Mouse (Mus musculus) erythroblast, embryonic 14.5 days (primary cell): ENCODE measurements around the gene Gins2. TPM values are rescaled to one million over a fixed set of nuclear protein-coding genes. Genes with fewer than 3 reads are reported as not detected.

ENCODE experiments used
- H3K27me3 ChIP-seq: 2 replicates; pipeline ENCODE4 v1.6.1; 2012; ENCODE audit warnings: inconsistent platforms; ENCODE audit not compliant: control insufficient read depth
- H3K36me3 ChIP-seq: 2 replicates; pipeline ENCODE4 v1.6.1; 2012; ENCODE audit warnings: mild to moderate bottlenecking, inconsistent platforms; ENCODE audit not compliant: control insufficient read depth
- H3K4me1 ChIP-seq: 2 replicates; pipeline ENCODE4 v1.6.1; 2012; ENCODE audit warnings: inconsistent platforms; ENCODE audit not compliant: control insufficient read depth
- H3K4me3 ChIP-seq: replicated peaks from 2 replicates; pipeline ENCODE3; 2012; ENCODE audit warnings: moderate library complexity, mild to moderate bottlenecking, inconsistent platforms
- H3K9me3 ChIP-seq: 2 replicates; pipeline ENCODE4 v1.6.1; 2012; ENCODE audit warnings: low read length, inconsistent platforms, mixed read lengths; ENCODE audit not compliant: control insufficient read depth
- GATA1 ChIP-seq: IDR thresholded peaks from 2 replicates; pipeline ENCODE4 v1.6.1; 2012; ENCODE audit warnings: low read length, inconsistent platforms, mixed read lengths
- TAL1 ChIP-seq: IDR thresholded peaks from 3 replicates; pipeline ENCODE4 v1.6.1; 2012; ENCODE audit warnings: low read length, inconsistent platforms, mixed read lengths
- polyA plus RNA-seq: library from polyadenylated mRNA; stranded (reverse); fragments of >175 nt; gene quantifications from 2 replicates; pipeline ENCODE4 v1.2.3, GENCODE M21; 2012

Gene Gins2
- polyA plus RNA-seq, 1 experiment = 8.6 TPM

DNA sequence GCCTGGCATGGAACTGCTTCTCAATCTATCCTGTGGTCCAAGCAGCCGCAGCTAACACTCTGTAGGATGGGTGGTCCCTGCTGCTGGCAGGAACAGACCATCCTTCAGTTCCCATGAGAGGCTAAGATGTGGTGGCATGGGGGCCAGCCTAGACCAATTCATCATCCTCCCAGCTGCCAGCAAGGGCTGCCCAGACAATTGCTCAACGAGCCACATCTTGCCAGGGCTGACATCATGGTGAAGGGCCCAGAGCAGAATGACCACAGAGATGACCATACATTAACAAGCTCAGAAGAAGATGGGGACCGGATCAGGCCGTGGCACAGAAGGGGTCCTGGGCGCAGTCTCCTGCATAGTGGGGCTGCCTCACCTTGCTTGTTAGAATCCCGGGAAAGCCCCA, 21.7 kb upstream of the Gins2 start:
- TF ChIP-seq TAL1 = no peak
- TF ChIP-seq GATA1 = no peak
- Histone ChIP-seq H3K4me3 (no peak overlapping the region), H3K9me3 (peaks cover 3% of the 10 kb centered on the region), H3K36me3 (no peaks in the 10 kb centered on the region), H3K27me3 (peaks cover 13% of the 10 kb centered on the region), H3K4me1 (peaks cover 14% of the 10 kb centered on the region)

- TF ChIP-seq TAL1 (no peak), GATA1 (no peak)
- Histone ChIP-seq H3K36me3 (no peaks in the 10 kb centered on the region), H3K4me3 (no peak overlapping the region), H3K4me1 (peaks cover 14% of the 10 kb centered on the region), H3K9me3 (peaks cover 3% of the 10 kb centered on the region), H3K27me3 (no peaks in the 10 kb centered on the region)
These were observed 18.8 kb upstream of the Gins2 start for GRCm38 (mm10) chr8:120607885-120608284.

DNA sequence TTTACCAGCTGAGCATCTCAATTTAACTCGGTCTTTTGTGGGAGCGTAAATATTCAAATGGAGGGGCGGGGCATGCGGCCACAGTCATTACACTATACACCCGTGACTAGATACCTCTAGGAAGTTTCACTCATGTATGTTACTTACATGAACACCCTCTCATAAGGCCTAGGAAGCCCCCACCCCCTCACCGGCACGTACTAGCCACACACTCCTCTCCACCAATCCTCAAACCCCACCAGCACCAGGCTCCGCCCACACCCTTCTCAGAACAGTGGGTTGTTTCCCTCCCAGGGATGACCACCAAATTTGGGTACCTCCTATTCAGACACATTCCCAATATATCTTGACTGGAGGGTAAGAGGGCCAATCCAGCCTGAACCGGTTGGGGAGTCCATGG, 18.4 kb upstream of the Gins2 start:
- H3K9me3 ChIP-seq = peaks cover 3% of the 10 kb centered on the region
- H3K4me1 ChIP-seq = peaks cover 14% of the 10 kb centered on the region
- no peak overlapping the region for H3K4me3 ChIP-seq
- H3K27me3 ChIP-seq = no peaks in the 10 kb centered on the region
- H3K36me3 ChIP-seq = no peaks in the 10 kb centered on the region
- TF ChIP-seq GATA1 = no peak
- TF ChIP-seq TAL1 = no peak

GRCm38 (mm10) chr8:120602672-120603071, 13.6 kb upstream of the Gins2 start:
- Histone ChIP-seq H3K4me1 (peaks cover 6% of the 10 kb centered on the region), H3K36me3 (no peaks in the 10 kb centered on the region), H3K27me3 (peaks cover 8% of the 10 kb centered on the region), H3K4me3 (no peak overlapping the region), H3K9me3 (peaks cover 10% of the 10 kb centered on the region)
- TF ChIP-seq GATA1 (no peak), TAL1 (no peak)

DNA sequence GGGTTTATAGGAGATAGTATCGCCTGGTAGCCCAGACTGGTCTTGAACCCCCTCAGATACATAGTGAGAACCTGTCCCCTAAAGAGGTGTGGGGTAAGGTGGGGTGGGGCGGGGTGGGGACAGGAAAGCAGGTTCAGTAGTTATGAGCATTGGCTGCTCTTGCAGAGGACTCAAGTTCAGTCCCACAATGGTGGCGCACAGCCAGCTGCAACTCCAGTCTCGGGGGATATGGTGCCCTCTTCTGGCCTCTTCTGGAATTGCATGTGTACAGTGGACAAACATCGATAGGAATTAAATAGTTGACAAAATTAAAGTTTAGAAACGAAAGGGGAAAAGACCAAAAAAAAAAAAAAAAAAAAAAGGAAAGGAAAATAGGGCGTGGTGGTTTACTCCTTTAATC, 10.4 kb upstream of the Gins2 start:
- Histone ChIP-seq H3K4me1 (peaks cover 2% of the 10 kb centered on the region; the same call in 1 of the 2 replicates), H3K27me3 (peaks cover 8% of the 10 kb centered on the region), H3K9me3 (peaks cover 11% of the 10 kb centered on the region), H3K4me3 (no peak overlapping the region), H3K36me3 (no peaks in the 10 kb centered on the region)
- no peak for TF ChIP-seq GATA1
- TF ChIP-seq TAL1 = no peak

- TF ChIP-seq TAL1 (no peak), GATA1 (no peak)
- Histone ChIP-seq H3K9me3 (peaks cover 13% of the 10 kb centered on the region), H3K4me1 (peaks cover 2% of the 10 kb centered on the region; the same call in 1 of the 2 replicates), H3K4me3 (no peak overlapping the region), H3K27me3 (peaks cover 8% of the 10 kb centered on the region), H3K36me3 (no peaks in the 10 kb centered on the region)
These were observed 9.5 kb upstream of the Gins2 start for GRCm38 (mm10) chr8:120598579-120598978.

GRCm38 (mm10) chr8:120595963-120596362, 6.9 kb upstream of the Gins2 start:
- Histone ChIP-seq H3K27me3 (peaks cover 8% of the 10 kb centered on the region), H3K9me3 (peaks cover 5% of the 10 kb centered on the region), H3K36me3 (no peaks in the 10 kb centered on the region), H3K4me1 (peaks cover 2% of the 10 kb centered on the region), H3K4me3 (no peak overlapping the region)
- TF ChIP-seq GATA1 = no peak
- TF ChIP-seq TAL1 = no peak

GRCm38 (mm10) chr8:120594571-120594970, 5.5 kb upstream of the Gins2 start:
- H3K36me3 ChIP-seq = no peaks in the 10 kb centered on the region
- H3K4me1 ChIP-seq = peaks cover 9% of the 10 kb centered on the region
- H3K9me3 ChIP-seq = peaks cover 4% of the 10 kb centered on the region
- H3K27me3 ChIP-seq = peaks cover 8% of the 10 kb centered on the region
- TF ChIP-seq GATA1 = no peak
- TF ChIP-seq TAL1 = no peak
- no peak overlapping the region for H3K4me3 ChIP-seq

- Histone ChIP-seq H3K27me3 (no peaks in the 10 kb centered on the region; the same call in none of the 2 replicates), H3K9me3 (peaks cover 4% of the 10 kb centered on the region), H3K36me3 (peaks cover 10% of the 10 kb centered on the region), H3K4me3 (no peak overlapping the region), H3K4me1 (peaks cover 33% of the 10 kb centered on the region)
- TF ChIP-seq TAL1 = no peak
- TF ChIP-seq GATA1 = no peak
These were observed 2.6 kb upstream of the Gins2 start for GRCm38 (mm10) chr8:120591587-120592292.

DNA sequence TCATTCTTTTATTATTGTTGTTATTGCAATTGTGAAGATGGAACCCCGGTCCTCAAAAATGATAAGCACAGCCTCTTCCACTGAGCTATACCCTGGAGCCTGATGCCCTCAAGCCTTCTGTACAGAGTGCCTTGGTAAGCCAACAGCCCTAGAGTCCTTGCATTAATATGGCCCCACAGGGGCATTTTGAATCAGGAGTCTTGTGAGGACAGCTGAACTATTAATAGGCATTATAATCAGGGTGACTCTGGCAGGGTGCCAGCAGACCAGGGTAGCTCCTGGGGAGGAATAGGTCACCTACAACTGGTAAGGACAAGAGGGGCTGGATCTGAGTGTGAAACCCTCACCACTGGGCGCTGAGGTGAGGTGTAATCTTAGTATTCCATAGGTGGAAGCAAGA, 817 bp upstream of the Gins2 start:
- Histone ChIP-seq H3K9me3 (peaks cover 4% of the 10 kb centered on the region), H3K36me3 (peaks cover 27% of the 10 kb centered on the region), H3K4me3 (peak overlapping the region; percentile 97), H3K4me1 (peaks cover 39% of the 10 kb centered on the region), H3K27me3 (no peaks in the 10 kb centered on the region; the same call in 1 of the 2 replicates)
- TF ChIP-seq TAL1 = no peak
- no peak for TF ChIP-seq GATA1
